Mouse (Mus musculus) cerebellum, postnatal 4 days (tissue): ENCODE results near the gene Sprr1b.
"Not testable (repeated sequence)": the region's sequence is repeated elsewhere in the genome, so short reads cannot be mapped to it uniquely, and the experiment has no call there.

Experiments
- DNase-seq, 2 experiments: peaks; one replicate each; pipeline ENCODE4 v3.0.0; 2022; ENCODE audit warnings: low spot score in 2 of 2, mixed read lengths in 1 of 2

Gene Sprr1b

GRCm38 (mm10) chr3:92438689-92439088 lies at the start of gene Sprr1b:
Sprr1b (minus strand) TSS chr3:92438789.
- DNase-seq: no peak

GRCm38 (mm10) chr3:92486307-92486706 lies 47.7 kb upstream of the Sprr1b start:
- DNase-seq: no peak

- no peak for DNase-seq
Measured at GRCm38 (mm10) chr3:92485863-92486262, 47.3 kb upstream of the Sprr1b start, which contains the start of gene Sprr1a. Sprr1a (minus strand) TSS chr3:92485895.

- not testable (repeated sequence) for DNase-seq
Measured at GRCm38 (mm10) chr3:92481249-92481648, 42.7 kb upstream of the Sprr1b start.

GRCm38 (mm10) chr3:92470111-92470510 lies 31.5 kb upstream of the Sprr1b start:
- DNase-seq: no peak

DNA sequence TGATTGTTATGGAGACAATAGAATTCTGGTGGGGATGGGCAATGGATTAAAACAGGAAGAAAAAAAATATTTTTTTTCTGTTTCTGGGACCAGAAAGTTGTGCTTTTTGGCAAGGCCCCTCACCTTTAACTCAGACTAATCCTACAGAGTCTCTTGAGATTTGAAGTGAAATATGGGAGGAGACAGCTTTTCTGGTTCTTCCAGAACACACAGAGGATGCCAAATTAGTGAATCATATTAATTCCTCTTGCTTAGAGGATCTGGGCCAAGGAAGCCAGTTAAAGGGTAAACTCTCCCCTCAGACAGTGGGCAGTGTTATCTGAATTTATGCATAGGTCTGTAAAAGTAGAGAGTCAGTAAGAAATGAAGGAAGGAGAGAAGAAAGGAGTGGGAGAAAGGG lies 28.8 kb upstream of the Sprr1b start:
- no peak for DNase-seq

GRCm38 (mm10) chr3:92466576-92466975 lies 28.0 kb upstream of the Sprr1b start:
- no peak for DNase-seq

GRCm38 (mm10) chr3:92458620-92459019 lies 20.0 kb upstream of the Sprr1b start, which contains the start of gene Sprr3:
Sprr3 (minus strand) TSS chr3:92458720.
- no peak for DNase-seq

DNA sequence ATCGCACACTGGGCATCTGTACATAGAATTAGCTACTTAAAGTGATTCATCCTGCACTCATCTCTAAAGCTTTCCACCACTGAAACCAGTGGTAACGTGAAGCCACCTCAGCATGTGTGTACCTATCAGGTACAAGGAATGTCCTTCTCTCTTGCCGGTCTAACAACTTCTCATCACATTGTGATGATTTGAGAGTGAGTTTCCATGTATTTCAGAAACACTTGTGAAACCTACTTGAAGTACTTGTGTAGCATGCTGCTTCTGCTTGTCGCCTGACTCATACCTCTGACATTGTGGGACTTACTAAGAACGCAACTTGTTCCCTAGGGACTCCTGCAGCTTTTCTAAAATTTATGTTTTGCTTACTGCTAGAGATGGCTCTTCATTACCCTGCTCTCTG lies 16.6 kb upstream of the Sprr1b start:
- DNase-seq: no peak

DNA sequence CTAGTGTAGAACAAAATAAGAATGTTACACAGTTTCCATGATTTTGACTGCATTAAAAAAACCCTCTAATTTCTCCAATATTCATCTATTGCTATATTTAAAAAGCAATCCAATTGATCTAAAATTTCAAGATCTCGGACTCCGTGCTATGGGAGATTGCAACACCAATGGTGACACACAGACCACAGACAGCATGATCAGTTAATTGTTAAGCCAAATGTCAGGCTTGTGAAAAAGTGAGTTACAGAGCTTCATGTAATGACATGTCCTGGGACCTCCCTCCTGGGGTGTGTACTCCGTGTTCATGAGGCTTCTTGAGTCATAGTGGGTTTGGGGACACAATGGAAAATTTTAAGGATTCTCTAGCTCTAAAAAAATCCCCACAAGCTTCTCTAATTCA lies 1.6 kb upstream of the Sprr1b start:
- DNase-seq: no peak

DNA sequence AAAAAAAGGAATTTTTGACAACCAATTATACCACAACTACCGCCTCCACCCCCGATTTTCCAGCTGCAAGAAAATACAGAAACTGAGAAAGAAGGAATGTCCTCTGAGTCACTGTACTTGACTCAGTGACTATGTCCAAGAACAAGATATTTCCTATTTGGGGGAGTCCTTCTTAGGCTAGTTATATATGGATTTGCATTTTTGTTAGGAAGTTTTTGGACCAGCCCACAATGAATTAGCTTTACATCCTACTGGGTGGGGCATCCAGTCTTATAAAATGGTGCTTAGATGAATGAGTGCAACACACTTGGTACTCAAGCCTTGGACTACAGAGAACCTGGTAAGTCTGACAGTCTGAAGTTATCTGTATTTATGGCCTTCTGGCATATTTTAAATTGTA lies 6.3 kb downstream of the Sprr1b start, which contains the start of gene Sprr2k:
Gene Sprr2k, plus strand, starts transcription at position 301 of the 400 bp plus-strand sequence.
- no peak for DNase-seq

- DNase-seq: no peak
Measured at GRCm38 (mm10) chr3:92429323-92429722, 9.3 kb downstream of the Sprr1b start, which contains the start of gene Gm9774. Gm9774 (minus strand) TSS chr3:92429423.

- DNase-seq: no peak
Measured at GRCm38 (mm10) chr3:92417782-92418181, 20.8 kb downstream of the Sprr1b start, which contains the start of gene Sprr2j-ps. Sprr2j-ps (plus strand) TSS chr3:92418082.

DNA sequence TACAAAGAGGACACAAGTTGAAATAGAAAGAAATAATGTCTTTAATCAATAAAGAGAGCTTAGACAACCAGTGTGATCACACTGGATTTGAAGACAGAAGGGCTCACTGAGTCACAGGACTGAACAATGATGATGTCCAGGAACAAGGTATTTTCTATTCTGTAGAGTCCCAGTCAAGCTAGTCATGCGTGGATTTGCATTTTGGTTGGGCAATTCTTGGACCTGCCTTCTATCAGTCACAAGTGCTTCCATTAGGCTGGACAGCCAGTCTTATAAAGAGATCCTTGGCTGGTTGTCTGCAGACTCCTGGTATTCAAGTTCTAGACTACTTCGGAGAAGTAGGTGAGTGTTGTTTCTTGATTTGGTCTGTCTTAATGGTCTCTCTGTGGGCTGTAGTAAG lies 30.9 kb downstream of the Sprr1b start, which contains the start of gene Sprr2i:
Gene Sprr2i, plus strand, starts transcription at position 301 of the 400 bp plus-strand sequence.
- DNase-seq: no peak

GRCm38 (mm10) chr3:92394301-92394700 lies 44.3 kb downstream of the Sprr1b start:
- DNase-seq: no peak
